Mouse (Mus musculus) CH12.LX (cell line): ENCODE data around the gene Ldb2.

Experiments used
- CHD2 ChIP-seq: IDR thresholded peaks from 2 replicates; pipeline ENCODE4 v1.6.1; 2011; ENCODE audit warnings: low read length, improper control_type of control experiment
- CTCF ChIP-seq, 2 experiments: IDR thresholded peaks in 1 of 2; conservative IDR thresholded peaks in 1 of 2; 2 replicates each; pipeline ENCODE4 v1.5.1; 2011 to 2012; ENCODE audit warnings: low read depth in 2 of 2, low read length in 2 of 2, improper control_type of control experiment in 1 of 2, inconsistent platforms in 1 of 2, mild to moderate bottlenecking in 1 of 2, moderate library complexity in 1 of 2
- EP300 ChIP-seq: IDR thresholded peaks from 2 replicates; pipeline ENCODE4 v1.6.1; 2011; ENCODE audit warnings: low read length, improper control_type of control experiment
- ETS1 ChIP-seq: conservative IDR thresholded peaks from 2 replicates; pipeline ENCODE4 v1.6.1; 2012; ENCODE audit warnings: low read depth, mild to moderate bottlenecking, inconsistent platforms, low read length, improper control_type of control experiment, moderate library complexity
- KAT2A ChIP-seq: IDR thresholded peaks from 2 replicates; pipeline ENCODE4 v1.6.1; 2012; ENCODE audit warnings: low read length, improper control_type of control experiment, inconsistent platforms; ENCODE audit not compliant: insufficient replicate concordance
- MAX ChIP-seq: IDR thresholded peaks from 2 replicates; pipeline ENCODE4 v1.6.1; 2011; ENCODE audit warnings: low read length, improper control_type of control experiment
- POLR2A ChIP-seq: IDR thresholded peaks from 2 replicates; pipeline ENCODE4 v1.6.1; 2011; ENCODE audit warnings: low read depth, mild to moderate bottlenecking, improper control_type of control experiment, low read length
- TBP ChIP-seq: conservative IDR thresholded peaks from 2 replicates; pipeline ENCODE4 v1.6.1; 2011; ENCODE audit warnings: low read depth, low read length, improper control_type of control experiment
- UBTF ChIP-seq: IDR thresholded peaks from 2 replicates; pipeline ENCODE4 v1.6.1; 2012; ENCODE audit warnings: low read depth, mild to moderate bottlenecking, inconsistent platforms, low read length, improper control_type of control experiment, moderate library complexity
- USF1 ChIP-seq: IDR thresholded peaks from 2 replicates; pipeline ENCODE4 v1.6.1; 2014; ENCODE audit warnings: low read depth, mild to moderate bottlenecking, inconsistent platforms, low read length, improper control_type of control experiment

DNA sequence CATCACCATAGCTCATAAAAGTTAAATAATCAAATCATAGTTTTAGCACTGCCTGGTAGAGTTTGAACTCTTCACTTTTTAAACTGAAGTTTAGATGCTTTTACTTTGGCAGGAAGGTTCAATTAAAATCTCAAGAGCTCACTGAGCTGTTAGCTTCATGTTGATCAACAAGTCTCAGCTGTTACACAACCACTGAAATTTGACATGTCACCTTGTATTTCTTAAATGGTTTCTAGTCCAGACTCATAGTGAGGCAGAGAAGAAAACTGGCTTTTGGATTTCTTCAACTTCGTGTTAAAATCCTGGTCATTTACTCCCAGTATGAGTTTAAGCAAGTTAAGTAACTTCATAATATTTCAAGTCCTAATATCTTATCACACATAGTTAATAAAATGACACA, 53.8 kb downstream of the Ldb2 start:
- TF ChIP-seq CTCF (conservative IDR thresholded peaks at IDR 0.05 in 1 of 2, IDR thresholded peaks at IDR 0.05 in 1 of 2; ENCODE audit: low read depth in 2 of 2, low read length in 2 of 2) (no peak), USF1 (no peak), MAX (no peak), EP300 (no peak), POLR2A (no peak), ETS1 (no peak), CHD2 (no peak), UBTF (no peak), TBP (no peak), KAT2A (no peak)
